Mouse (Mus musculus) liver, embryonic 14.5 days (tissue): ENCODE measurements around the gene Rarres2.

Source experiments
- CTCF ChIP-seq: IDR thresholded peaks from 2 replicates; pipeline ENCODE4 v1.5.1; 2016; ENCODE audit warnings: antibody characterized with exemption, low read depth, control low read depth
- EP300 ChIP-seq: IDR thresholded peaks from 2 replicates; pipeline ENCODE4 v1.6.1; 2016; ENCODE audit warnings: antibody characterized with exemption, low read depth

- TF ChIP-seq CTCF (no peak), EP300 (no peak)
Measured at GRCm38 (mm10) chr6:48596545-48597232, 24.1 kb upstream of the Rarres2 start.
